Mouse (Mus musculus) hindbrain, embryonic 13.5 days (tissue): ENCODE measurements around the gene Ctxn2. TPM values are rescaled to one million over a fixed set of nuclear protein-coding genes. Genes with fewer than 3 reads are reported as not detected.

ENCODE experiments used
- polyA plus RNA-seq: library from polyadenylated mRNA; unstranded; fragments of >200 nt; fragmentation: Nextera tagmentation; extraction: Ambion mirVana; gene quantifications from 2 replicates; pipeline ENCODE4 v1.2.1, GENCODE M21; 2015

Gene Ctxn2
- polyA plus RNA-seq, 1 experiment from 2014 or later, result 5.4 TPM

Other genes starting within 250 kb of the Ctxn2 start
- gene Slc24a5, start 68.6 kb upstream of the Ctxn2 start, polyA plus RNA-seq, result 5.0 and 5.1 TPM in 2 replicates
- gene Myef2, start 13.0 kb upstream of the Ctxn2 start, polyA plus RNA-seq, result 241 and 242 TPM in 2 replicates
- gene Slc12a1, start 15.8 kb downstream of the Ctxn2 start, polyA plus RNA-seq, result 0.09 and 0.19 TPM in 2 replicates
- gene Dut, start 110.5 kb downstream of the Ctxn2 start, polyA plus RNA-seq, result 75.4 and 80.9 TPM in 2 replicates